Mouse (Mus musculus): ENCODE data around the gene Fam178b. TPM values are rescaled to one million over a fixed set of nuclear protein-coding genes. Genes with fewer than 3 reads are reported as not detected.

Fam178b gene
- polyA plus RNA-seq, 1 experiment from 2014 or later, result not detected

DNA sequence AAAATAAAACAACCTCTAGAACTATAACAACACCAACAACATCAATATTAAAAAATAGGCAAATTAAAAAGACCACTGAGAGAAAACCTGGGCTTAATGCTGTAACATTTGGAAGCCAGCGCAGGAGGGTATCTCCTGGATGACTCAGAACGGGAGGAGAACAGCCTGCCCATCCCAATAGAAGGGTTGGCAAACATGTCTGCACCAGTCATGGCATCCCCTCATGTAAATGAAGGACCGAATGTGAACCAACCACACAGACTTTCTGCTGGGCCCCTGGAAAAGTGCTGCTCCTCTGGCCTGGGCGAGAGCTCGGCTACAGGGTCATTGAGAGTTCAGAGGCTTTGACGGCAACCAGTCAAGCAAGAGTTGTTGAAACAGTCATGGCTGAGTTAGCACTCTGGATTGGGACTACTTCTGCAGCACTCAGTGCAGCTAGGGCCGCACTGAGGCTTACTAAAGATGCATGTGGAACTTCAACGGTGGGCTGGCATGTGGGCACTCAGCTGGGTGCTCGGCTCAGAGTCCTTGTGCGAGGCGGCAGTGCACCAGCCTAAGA, 17.7 kb downstream of the Fam178b start:
- Histone ChIP-seq H3K4me3 (ENCODE audit: low read depth, low read length) (no peak overlapping the region), H3K4me1 (replicated peaks; ENCODE audit: control insufficient read depth, insufficient read depth, low read length) (no peaks in the 10 kb centered on the region), H3K27ac (ENCODE audit: low read depth, low read length) (no peak overlapping the region), H3K9me3 (ENCODE audit: control insufficient read depth, low read length) (no peaks in the 10 kb centered on the region), H3K9ac (ENCODE audit: low read length) (no peak overlapping the region), H3K27me3 (ENCODE audit: control insufficient read depth, insufficient read depth, low read length) (no peaks in the 10 kb centered on the region), H3K36me3 (ENCODE audit: control insufficient read depth, insufficient read depth, low read length) (no peaks in the 10 kb centered on the region), H3K4me2 (ENCODE audit: low read depth, low read length, severe bottlenecking) (no peak overlapping the region)
- DNase-seq (ENCODE audit: low spot score) (no peak), ATAC-seq (replicated peaks; ENCODE audit: low FRiP score) (no peak)
- WGBS, result 76% methylated on average over 11 of the region's 11 CpGs

DNA sequence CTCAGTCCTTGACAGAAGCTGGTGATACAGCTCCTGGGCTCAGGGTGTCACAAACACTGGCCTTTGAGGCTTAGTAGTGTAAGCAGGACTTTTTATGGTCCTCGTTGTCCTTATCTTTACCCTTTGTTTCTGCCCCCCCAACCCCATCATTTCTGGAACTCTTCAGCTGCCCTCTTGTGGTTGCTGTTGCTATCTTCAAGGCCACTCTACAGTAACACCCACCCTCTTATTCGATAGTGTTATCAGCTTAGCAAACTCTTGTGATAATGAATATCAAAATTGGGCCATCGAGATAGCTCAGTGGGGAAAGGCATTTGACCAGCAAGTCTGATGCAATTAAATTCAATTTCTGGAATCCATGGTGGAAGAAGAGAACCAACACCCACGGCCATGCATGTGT, 18.5 kb downstream of the Fam178b start:
- Histone ChIP-seq H3K4me2 (ENCODE audit: low read depth, low read length, severe bottlenecking) (no peak overlapping the region), H3K27me3 (ENCODE audit: control insufficient read depth, insufficient read depth, low read length) (no peaks in the 10 kb centered on the region), H3K9me3 (ENCODE audit: control insufficient read depth, low read length) (no peaks in the 10 kb centered on the region), H3K4me1 (replicated peaks; ENCODE audit: control insufficient read depth, insufficient read depth, low read length) (no peaks in the 10 kb centered on the region), H3K36me3 (ENCODE audit: control insufficient read depth, insufficient read depth, low read length) (no peaks in the 10 kb centered on the region), H3K27ac (ENCODE audit: low read depth, low read length) (no peak overlapping the region), H3K4me3 (ENCODE audit: low read depth, low read length) (no peak overlapping the region), H3K9ac (ENCODE audit: low read length) (no peak overlapping the region)
- ATAC-seq (replicated peaks; ENCODE audit: low FRiP score) (no peak), DNase-seq (ENCODE audit: low spot score) (no peak)
- 82% methylated on average over 4 of the region's 4 CpGs for WGBS

DNA sequence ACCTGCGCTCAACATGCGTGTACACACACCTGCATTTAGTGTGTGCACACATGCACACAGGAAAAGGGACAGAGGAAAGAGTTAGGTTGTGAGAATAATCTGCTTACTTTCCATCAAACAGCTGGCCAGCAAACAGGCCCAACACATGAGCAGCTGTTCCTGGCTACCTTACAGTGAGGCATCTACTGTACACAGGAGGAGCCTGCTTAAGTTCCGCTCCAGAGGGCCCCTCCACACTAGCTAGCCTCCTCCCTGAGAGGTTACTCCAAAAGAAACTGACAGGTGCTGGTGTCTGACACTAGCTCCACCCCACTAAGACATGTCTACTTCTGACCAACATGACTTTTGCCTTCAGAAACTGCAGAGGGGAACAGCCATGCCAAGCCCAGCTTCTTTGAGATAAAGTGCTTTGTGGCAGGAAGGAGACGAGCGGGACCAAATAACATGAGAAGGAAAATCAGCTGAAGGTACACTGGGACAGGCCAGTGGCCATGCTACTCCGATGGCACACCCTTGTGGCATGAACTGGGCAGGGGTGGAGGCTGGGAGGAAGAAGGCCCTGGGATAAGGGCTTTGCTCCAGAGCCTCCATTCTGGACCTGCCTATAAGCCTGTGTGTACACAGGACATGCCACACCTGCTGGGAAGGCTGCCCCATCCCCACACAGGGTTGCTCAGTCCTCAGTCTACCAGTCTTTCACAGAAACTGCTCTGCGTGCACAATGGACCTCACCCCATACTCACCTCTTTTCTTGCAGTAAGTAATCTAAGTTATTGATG, 24.2 kb downstream of the Fam178b start:
- H3K36me3 ChIP-seq (ENCODE audit: control insufficient read depth, insufficient read depth, low read length), result no peaks in the 10 kb centered on the region
- no peaks in the 10 kb centered on the region for H3K27me3 ChIP-seq (ENCODE audit: control insufficient read depth, insufficient read depth, low read length)
- H3K4me3 ChIP-seq (ENCODE audit: low read depth, low read length), result no peak overlapping the region
- no peak overlapping the region for H3K4me2 ChIP-seq (ENCODE audit: low read depth, low read length, severe bottlenecking)
- ATAC-seq (replicated peaks; ENCODE audit: low FRiP score), result no peak
- no peaks in the 10 kb centered on the region for H3K9me3 ChIP-seq (ENCODE audit: control insufficient read depth, low read length)
- no peak overlapping the region for H3K9ac ChIP-seq (ENCODE audit: low read length)
- H3K27ac ChIP-seq (ENCODE audit: low read depth, low read length), result no peak overlapping the region
- 86% methylated on average over 7 of the region's 7 CpGs for WGBS
- DNase-seq (ENCODE audit: low spot score), result no peak
- no peaks in the 10 kb centered on the region for H3K4me1 ChIP-seq (replicated peaks; ENCODE audit: control insufficient read depth, insufficient read depth, low read length)

DNA sequence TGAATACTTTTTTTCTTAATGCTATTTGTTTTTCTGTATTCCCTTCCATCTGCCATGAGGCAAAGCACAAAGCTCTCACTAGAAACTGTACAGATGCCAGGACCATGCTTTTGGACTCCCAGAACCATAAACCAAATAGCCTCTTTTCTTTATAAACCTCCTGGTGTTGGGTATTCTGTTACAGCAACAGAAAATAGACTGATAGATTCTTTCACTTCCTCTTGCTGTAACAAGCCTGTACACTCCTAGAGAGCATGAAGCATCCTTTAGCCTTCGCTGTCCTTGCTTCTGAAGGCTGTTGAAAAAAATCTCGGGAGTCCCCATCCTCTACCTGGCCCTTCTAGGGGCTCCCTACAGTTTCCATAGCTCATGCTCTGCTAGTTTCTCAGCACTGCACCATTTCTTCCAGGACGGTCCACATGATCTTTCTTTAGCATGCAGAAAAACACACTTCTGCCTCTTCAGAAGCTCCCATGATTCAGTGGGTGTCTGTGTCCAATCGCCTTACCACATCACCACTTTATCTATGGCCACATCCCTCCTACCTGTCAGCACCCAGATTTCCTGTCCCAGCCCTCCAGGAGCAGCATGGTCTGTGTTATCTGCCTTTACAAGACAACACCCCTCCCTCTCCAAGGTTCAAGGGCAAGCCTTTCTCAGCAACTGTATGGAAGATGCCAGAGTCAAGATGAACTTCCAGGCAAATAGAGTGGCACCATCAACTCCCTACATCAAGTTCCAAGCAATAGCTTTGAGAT, 25.1 kb downstream of the Fam178b start:
- ATAC-seq (replicated peaks; ENCODE audit: low FRiP score), result no peak
- no peak overlapping the region for H3K4me3 ChIP-seq (ENCODE audit: low read depth, low read length)
- H3K36me3 ChIP-seq (ENCODE audit: control insufficient read depth, insufficient read depth, low read length), result no peaks in the 10 kb centered on the region
- H3K9ac ChIP-seq (ENCODE audit: low read length), result no peak overlapping the region
- DNase-seq (ENCODE audit: low spot score), result no peak
- no peak overlapping the region for H3K4me2 ChIP-seq (ENCODE audit: low read depth, low read length, severe bottlenecking)
- WGBS, result 82% methylated on average over 4 of the region's 4 CpGs
- no peaks in the 10 kb centered on the region for H3K9me3 ChIP-seq (ENCODE audit: control insufficient read depth, low read length)
- H3K4me1 ChIP-seq (replicated peaks; ENCODE audit: control insufficient read depth, insufficient read depth, low read length), result no peaks in the 10 kb centered on the region
- no peaks in the 10 kb centered on the region for H3K27me3 ChIP-seq (ENCODE audit: control insufficient read depth, insufficient read depth, low read length)
- no peak overlapping the region for H3K27ac ChIP-seq (ENCODE audit: low read depth, low read length)

DNA sequence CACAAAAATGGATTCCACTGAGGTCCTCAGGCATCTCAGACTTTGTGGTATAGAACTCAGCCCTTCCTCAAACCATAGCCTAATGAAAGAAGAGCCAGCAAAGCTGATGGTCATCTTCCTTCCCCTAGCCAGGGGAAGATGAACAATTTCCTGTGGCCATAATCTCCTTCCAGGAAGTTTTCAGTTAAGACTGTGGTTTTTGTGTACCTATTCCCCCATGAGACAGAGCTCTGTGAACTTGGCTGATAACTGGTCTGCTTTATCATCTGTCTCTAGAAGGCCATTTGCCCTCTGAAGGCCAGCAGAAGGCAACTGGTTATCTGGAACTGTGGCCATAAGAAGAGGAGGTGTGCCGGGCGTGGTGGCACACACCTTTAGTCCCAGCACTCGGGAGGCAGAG, 26.8 kb downstream of the Fam178b start:
- ATAC-seq (replicated peaks; ENCODE audit: low FRiP score) (no peak), DNase-seq (ENCODE audit: low spot score) (no peak)
- Histone ChIP-seq H3K9ac (ENCODE audit: low read length) (no peak overlapping the region), H3K27me3 (ENCODE audit: control insufficient read depth, insufficient read depth, low read length) (no peaks in the 10 kb centered on the region), H3K36me3 (ENCODE audit: control insufficient read depth, insufficient read depth, low read length) (no peaks in the 10 kb centered on the region), H3K4me2 (ENCODE audit: low read depth, low read length, severe bottlenecking) (no peak overlapping the region), H3K9me3 (ENCODE audit: control insufficient read depth, low read length) (no peaks in the 10 kb centered on the region), H3K4me3 (ENCODE audit: low read depth, low read length) (no peak overlapping the region), H3K27ac (ENCODE audit: low read depth, low read length) (no peak overlapping the region), H3K4me1 (replicated peaks; ENCODE audit: control insufficient read depth, insufficient read depth, low read length) (no peaks in the 10 kb centered on the region)
- 91% methylated on average over 3 of the region's 3 CpGs for WGBS

DNA sequence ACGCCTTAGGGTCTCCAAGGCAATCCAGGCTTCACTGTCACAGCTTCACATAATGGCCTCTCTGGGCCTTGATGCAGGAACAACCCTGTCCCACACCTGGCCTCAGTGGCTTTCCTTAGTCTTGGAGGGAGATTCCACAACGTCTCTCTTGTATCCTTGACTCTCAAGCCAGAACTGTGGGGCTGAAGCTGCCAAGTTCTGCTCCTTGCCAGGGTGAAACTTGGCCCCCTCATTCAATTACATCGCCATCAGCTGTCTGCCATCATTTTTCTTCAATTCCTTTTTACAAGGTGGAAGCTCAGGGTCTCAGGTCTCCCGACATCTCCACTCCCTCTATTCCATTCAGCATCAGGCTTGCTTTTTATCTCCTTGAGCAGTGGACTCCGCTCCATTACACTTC, 27.9 kb downstream of the Fam178b start:
- Histone ChIP-seq H3K27ac (ENCODE audit: low read depth, low read length) (no peak overlapping the region), H3K36me3 (ENCODE audit: control insufficient read depth, insufficient read depth, low read length) (no peaks in the 10 kb centered on the region), H3K4me1 (replicated peaks; ENCODE audit: control insufficient read depth, insufficient read depth, low read length) (no peaks in the 10 kb centered on the region), H3K9ac (ENCODE audit: low read length) (no peak overlapping the region), H3K4me3 (ENCODE audit: low read depth, low read length) (no peak overlapping the region), H3K27me3 (ENCODE audit: control insufficient read depth, insufficient read depth, low read length) (no peaks in the 10 kb centered on the region), H3K4me2 (ENCODE audit: low read depth, low read length, severe bottlenecking) (no peak overlapping the region), H3K9me3 (ENCODE audit: control insufficient read depth, low read length) (no peaks in the 10 kb centered on the region)
- DNase-seq (ENCODE audit: low spot score) (no peak), ATAC-seq (replicated peaks; ENCODE audit: low FRiP score) (no peak)
- 85% methylated on average over 5 of the region's 5 CpGs for WGBS

DNA sequence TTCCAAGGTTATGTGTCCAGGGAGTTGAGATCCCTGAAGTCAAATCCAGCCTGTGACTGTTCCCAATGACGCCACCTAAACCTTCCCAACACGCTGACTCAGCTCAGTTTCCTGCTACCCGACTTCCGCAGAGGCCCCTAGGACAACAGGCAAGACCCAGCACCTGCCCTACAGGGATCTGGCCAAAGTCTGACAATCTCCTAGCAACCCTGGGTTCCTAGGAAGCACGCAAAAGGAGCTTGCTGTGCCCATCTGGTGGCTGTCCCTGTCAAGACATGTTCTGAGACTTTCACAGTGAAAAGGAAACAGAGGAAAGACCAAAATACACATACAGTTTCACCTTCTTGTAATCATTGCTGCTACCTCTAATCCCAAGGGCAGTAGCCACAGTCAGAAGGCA, 35.4 kb downstream of the Fam178b start:
- DNase-seq (ENCODE audit: low spot score) (no peak), ATAC-seq (replicated peaks; ENCODE audit: low FRiP score) (no peak)
- H3K4me2 ChIP-seq (ENCODE audit: low read depth, low read length, severe bottlenecking), result no peak overlapping the region
- H3K4me1 ChIP-seq (replicated peaks; ENCODE audit: control insufficient read depth, insufficient read depth, low read length), result no peaks in the 10 kb centered on the region
- H3K9ac ChIP-seq (ENCODE audit: low read length), result no peak overlapping the region
- 70% methylated on average over 5 of the region's 5 CpGs for WGBS
- no peaks in the 10 kb centered on the region for H3K9me3 ChIP-seq (ENCODE audit: control insufficient read depth, low read length)
- H3K27me3 ChIP-seq (ENCODE audit: control insufficient read depth, insufficient read depth, low read length), result no peaks in the 10 kb centered on the region
- H3K36me3 ChIP-seq (ENCODE audit: control insufficient read depth, insufficient read depth, low read length), result no peaks in the 10 kb centered on the region
- no peak overlapping the region for H3K27ac ChIP-seq (ENCODE audit: low read depth, low read length)
- no peak overlapping the region for H3K4me3 ChIP-seq (ENCODE audit: low read depth, low read length)

DNA sequence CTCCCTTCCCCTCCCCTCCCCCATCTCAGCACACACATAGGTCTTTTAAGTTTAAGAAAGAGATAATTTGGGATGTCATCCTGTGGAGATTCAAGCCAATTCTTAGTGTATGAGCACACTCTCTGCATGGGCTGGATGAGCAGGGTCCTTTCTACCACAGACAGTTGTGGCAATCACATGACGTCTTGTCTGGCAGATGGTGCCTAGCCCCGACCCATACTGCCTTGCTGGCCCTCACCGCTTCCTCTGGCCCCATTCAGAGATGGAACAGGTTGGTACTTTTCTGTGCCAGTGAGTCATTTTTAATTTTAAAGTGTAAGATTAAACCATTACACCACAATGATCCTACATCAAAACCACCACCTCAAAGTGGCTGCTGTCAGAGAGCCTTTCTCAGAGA, 36.7 kb downstream of the Fam178b start:
- H3K4me2 ChIP-seq (ENCODE audit: low read depth, low read length, severe bottlenecking), result no peak overlapping the region
- no peaks in the 10 kb centered on the region for H3K27me3 ChIP-seq (ENCODE audit: control insufficient read depth, insufficient read depth, low read length)
- H3K4me3 ChIP-seq (ENCODE audit: low read depth, low read length), result no peak overlapping the region
- DNase-seq (ENCODE audit: low spot score), result no peak
- H3K9ac ChIP-seq (ENCODE audit: low read length), result no peak overlapping the region
- no peaks in the 10 kb centered on the region for H3K9me3 ChIP-seq (ENCODE audit: control insufficient read depth, low read length)
- no peak for ATAC-seq (replicated peaks; ENCODE audit: low FRiP score)
- WGBS, result 71% methylated on average over 3 of the region's 3 CpGs
- H3K36me3 ChIP-seq (ENCODE audit: control insufficient read depth, insufficient read depth, low read length), result no peaks in the 10 kb centered on the region
- no peak overlapping the region for H3K27ac ChIP-seq (ENCODE audit: low read depth, low read length)
- H3K4me1 ChIP-seq (replicated peaks; ENCODE audit: control insufficient read depth, insufficient read depth, low read length), result no peaks in the 10 kb centered on the region
